Mouse (Mus musculus): ENCODE results near the gene Depdc5.

- no peak for TF ChIP-seq CTCF (IDR thresholded peaks at IDR 0.05; ENCODE audit: borderline replicate concordance, insufficient read depth, low read length)
- no peak for TF ChIP-seq POLR2A (IDR thresholded peaks at IDR 0.05; ENCODE audit: low read depth, low read length)
Observed at GRCm38 (mm10) chr5:32950077-32950476, 86.6 kb downstream of the Depdc5 start.

Measured in embryonic fibroblast, embryonic 13.5 days (primary cell).